Mouse (Mus musculus): ENCODE results near the gene Actb.

The Actb gene

DNA sequence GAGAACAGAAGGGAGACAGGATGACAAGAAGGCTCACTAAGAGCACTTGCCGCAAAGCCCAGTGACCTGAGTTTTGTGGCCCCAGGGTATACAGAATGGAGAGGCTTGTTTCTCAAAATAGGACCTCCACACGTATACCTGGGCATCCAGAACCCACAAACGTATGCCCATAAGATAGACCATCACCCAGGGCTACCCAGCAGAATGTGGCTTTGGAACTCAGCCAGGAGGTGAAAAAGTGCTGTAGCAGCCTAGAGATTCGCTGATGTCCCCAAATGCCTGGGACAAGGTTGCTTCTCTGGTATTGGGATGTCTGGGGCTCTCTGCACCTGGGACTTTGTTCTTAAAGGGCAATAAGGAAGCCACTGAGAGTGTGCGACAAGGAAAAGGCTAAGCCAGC, 15.7 kb upstream of the Actb start:
- DNase-seq (ENCODE audit: low spot score): no peak

DNA sequence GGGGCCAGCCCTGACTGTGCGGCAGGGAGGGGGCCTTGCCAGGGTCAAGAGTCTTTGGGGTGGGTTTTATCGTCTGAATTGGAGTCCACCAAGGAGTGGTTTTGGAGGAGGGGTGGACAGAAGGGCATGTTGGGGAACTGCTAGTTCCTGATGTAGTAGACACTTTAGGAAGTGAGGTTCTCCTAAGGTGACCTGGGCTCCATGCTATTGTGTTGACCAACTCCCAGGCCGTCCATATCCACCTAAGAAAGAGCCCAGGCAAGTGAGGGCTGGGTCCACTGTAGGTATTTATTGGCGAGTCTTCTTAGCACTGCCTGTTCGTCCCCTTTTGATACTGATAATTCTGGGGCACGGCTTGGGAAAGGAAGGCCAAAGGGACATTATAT, 14.5 kb upstream of the Actb start:
- DNase-seq (ENCODE audit: low spot score): no peak

DNA sequence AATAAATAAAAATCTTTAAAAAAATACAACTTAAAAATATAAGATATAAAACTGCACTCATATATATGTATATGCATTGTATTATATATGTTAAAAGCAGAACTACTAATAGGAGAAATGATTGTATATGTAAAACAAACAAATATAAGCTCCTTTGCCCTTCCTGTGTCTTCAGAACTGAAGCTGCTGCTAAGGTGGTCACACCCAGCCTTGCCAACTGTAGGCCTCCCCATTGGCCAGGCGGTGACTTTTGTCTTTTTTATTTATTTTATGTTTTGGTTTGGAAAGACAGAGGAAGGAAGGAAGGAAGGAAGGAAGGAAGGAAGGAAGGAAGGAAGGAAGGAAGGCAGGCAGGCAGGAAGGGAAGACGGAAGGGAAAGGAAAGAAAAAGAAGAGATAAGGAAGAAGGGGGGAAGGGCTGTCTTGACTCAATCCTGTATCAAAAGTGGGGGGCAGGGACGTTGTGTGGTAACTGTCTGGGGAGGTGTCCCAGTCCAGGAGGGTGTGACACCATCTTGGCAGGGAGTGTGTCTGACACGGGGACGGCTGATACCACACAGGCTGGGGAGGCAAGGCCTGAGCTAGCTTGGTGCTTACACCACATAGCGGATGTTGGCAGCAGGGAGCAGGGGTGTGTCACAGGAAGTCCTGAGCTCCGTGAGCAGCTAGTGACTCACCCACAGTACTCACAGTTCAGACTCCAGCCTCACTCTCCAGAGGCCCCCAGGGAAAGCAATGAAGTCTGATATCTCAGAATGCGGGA, 13.9 kb upstream of the Actb start:
- DNase-seq (ENCODE audit: low spot score): no peak

DNA sequence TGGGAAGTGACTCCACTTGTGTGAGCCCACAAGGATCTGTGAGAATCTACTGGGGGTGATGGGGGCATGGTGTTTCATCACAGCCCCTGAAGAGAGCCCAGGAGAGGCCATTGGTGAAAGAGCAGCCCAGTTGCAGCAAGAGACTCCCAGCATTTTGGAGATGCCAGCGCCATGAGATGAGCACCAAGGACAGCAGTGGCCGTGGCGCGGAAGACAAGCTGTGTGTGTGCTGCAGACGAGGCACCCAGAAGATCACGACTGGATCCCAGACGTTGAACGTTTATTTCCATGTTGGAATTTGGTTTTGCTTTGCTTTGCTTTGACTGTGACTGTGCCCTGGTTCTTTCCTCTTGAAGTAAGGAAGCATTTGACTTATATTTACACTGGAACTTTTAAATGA, 10.8 kb upstream of the Actb start:
- DNase-seq (ENCODE audit: low spot score): no peak

DNA sequence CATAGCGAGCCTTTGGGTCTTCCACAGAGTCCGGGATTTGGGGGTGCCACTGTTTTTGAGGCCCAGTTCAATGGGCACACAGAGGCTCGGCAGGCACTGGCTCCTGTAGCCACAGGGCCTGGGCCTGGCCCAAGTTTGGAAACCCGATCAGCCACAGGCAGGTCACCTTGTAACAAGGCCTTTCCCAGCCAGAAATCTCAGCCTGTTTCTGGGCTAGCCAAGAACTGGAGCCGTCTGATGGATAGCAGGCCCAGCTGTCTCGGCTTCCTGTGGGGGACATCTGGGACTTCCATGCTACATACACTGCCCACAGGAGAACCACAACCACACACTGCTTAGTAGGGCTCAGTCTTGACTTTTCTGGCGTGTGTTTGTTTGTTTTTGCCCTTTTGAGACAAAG, 10.0 kb upstream of the Actb start:
- no peak for DNase-seq (ENCODE audit: low spot score)

DNA sequence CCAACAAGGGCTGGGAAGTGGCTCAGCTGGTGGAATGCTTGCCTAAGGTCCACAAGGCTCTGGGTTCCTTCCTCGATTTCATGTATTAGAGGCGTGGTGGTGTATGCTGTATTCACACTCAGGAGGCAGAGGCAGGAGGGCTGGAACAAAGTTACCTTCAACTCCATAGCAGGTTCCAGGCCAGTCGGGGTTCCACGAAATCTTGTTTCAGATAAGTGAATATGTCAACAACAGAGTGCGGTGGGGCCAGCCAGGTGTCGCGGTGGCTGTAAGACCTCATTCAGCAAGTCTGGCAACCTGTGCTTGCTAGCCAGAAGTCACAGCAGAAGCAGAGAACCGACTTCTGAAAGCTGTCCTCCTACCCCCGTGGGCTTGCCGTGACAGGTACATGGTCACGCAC, 8.7 kb upstream of the Actb start:
- DNase-seq (ENCODE audit: low spot score): no peak

DNA sequence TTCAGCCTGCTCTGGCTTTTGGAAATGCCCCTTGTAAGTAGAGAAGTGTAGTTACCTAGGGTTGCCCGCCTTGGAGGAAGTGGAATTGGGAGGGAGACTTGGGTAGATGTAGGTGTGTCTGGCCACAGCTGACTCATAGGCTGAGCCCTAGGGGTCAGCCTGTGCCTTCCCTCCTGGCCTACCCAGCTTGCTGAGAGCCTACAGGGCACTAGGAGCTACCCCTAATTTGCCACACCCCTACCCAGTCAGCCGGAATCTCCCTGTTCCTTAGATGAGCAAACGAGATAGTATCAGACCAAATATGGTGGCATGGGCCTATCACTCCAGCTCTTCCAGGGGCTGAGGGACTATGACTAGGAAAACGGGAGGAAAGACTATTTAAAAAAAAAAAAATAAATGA, 6.2 kb upstream of the Actb start:
- DNase-seq (ENCODE audit: low spot score): no peak

DNA sequence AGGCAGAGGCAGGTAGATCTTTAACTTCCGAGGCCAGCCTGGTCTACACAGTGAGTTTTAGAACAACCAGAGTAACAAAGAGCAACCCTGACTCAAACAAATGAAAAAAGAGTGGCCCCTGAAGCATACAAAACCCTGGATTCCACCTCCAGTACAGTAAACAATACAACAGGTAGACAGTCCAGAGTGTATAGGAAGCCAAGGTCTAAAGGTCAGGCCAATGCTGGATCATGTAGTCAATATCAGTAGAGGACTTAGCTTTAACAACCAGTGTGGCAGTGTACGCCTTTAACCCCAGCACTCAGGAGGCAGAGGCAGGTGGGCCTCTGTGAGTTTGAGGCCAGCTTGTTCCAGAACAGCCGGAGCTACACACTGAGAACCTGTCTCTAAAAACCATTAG, 5.8 kb upstream of the Actb start:
- DNase-seq (ENCODE audit: low spot score): no peak

DNA sequence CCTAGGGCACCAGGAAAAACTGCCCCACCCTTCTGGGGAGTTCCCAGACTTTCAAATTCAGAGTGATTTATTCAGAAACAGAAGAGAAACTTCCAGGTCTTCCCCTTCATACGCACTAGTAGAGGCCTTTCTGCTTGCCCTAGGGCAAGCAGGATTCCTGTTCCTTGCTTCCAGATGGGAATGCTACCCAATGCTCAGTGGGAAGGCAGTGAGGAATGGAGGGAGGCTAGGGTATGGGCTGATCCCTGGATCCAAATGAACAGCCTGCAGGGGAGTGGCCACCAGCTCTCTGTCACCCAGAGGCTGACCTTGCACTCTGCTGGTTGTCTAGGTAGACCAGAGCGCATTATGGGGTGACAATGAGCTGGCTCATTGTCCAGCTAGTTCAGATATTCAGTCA, 5.1 kb upstream of the Actb start:
- no peak for DNase-seq (ENCODE audit: low spot score)

DNA sequence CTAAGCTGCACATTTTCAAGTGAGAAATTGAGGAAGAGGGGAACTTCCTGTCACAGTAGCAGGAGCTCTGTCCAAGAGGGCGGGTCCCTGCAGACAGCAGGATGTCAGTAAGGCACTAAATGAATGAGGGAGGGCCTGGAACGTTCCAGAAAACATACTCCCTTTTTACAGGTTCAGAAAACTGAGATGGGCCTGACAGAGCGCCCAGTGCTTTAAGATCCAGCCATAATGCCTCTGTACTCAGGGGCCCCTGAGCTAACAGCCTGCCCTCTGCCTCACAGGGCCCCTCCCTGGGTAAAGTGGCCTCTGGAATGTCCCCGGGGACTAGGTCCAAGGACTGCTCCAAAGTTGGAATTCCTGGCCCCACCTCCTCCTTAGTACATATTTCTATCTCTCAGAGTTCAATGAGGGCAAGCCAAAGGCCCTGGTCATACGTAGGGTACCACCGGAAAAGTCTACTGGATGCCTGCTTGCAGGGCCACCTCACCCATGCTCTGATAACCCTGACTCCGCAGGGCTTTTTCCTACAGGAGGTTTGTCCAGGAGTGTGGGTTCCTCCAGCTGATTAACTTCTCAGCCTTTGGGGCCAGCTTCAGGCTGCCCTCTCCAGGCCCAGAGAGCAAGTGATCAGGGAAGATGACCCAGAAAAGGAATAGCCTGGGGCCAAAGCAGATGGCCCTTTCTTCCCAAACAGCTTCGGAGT, 3.2 kb upstream of the Actb start:
- no peak for DNase-seq (ENCODE audit: low spot score)

DNA sequence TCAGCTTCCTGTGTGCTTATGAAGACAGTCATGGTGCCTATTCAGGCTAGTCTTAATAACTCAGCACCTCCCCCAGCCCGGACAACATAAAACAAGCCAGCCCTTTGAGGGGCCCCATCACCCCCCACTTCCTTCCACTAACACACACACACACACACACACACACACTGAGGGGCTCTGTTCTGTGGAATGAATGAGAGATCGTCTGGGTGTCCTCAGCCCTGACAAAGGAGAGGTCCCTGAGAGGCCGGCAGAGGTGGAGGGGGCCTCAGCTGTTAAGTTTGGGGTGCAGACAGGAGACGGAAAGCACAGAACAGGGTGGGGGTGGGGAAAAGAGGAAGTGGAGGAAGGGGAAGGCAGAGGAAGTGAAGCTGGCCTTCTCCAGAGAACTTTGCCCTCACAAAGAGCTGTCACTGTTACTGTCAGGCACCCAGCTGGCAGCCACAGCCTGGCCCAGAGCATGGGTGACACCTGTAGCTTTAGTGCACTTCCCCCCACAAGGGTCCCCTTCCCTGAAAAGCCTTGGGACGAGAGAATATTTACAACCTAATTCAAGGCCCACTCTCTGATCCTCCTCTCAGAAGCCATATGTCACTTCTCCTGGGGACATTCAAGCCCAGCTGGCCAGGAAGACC, 2.5 kb upstream of the Actb start:
- DNase-seq (ENCODE audit: low spot score): no peak

DNA sequence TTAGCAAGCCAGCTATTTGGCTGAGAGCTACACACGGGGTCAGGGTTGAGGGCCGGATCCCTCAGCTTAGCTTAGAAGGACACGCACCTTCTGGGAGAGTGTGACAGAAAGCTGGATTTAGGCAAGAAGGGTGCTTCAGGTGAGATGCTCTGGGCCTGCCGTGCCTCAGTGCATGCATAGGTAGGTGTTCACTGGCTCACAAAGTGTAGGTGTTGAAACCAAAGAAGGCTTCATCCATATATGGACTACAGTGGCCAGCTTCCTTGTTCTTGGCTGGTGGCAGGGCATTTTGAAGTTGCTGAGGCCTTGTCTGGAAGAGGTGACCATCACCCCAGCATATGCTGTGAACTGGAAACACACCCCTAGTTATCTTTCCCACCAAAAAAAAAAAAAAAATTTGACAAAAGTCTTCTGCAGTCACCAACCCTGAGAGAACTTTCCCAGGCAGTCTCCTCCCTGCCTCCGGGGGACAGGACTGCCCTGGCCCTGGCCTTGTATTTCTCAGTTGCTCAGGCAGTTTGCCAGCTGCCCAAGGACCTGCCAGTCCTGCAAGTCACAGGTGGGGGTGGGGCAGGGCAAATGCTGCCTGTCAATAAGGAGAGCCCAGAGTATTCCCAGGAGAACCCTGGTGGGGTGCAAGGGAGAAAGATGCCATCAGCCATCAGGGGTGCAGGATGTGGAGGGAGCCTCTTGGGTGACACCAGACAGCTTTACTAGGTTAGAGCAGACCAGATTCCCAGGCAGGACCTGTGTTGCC, 1.4 kb upstream of the Actb start:
- DNase-seq (ENCODE audit: low spot score): no peak

DNA sequence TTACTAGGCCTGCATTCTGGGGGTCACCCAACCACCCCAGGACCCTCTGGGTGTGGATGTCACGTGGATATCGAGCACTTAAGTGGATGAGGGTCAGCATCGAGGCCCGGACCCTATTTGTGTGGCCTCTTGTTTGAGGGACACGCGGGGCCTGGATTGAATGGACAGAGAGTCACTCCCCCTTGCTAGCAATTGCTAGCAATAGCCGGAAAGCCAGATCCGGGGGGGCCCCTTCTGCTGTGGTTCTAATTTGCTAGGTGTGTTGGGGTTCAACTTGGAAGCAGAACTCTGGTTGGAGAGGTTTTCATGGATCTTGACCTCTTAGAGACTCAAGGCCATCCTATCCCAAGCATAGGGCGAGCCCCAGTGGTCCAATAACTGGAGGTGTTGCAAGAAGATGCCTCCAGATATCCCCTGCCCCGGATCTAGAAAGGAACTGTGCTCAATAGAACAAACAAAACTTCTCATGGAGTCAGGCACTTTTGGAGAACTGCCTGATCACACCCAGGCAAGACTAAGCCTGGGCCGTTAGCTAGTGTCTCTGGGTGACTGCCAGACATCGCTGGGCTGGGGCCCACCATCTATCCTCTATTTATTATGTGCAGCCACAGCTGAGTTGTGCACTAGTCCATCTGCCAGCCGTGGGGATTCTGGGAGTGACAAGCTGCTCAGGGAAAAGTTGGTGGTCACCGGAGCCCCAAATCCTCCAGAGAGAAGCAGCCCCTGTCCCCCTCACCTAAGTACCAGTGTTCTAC, 671 bp upstream of the Actb start:
- DNase-seq (ENCODE audit: low spot score): no peak

DNA sequence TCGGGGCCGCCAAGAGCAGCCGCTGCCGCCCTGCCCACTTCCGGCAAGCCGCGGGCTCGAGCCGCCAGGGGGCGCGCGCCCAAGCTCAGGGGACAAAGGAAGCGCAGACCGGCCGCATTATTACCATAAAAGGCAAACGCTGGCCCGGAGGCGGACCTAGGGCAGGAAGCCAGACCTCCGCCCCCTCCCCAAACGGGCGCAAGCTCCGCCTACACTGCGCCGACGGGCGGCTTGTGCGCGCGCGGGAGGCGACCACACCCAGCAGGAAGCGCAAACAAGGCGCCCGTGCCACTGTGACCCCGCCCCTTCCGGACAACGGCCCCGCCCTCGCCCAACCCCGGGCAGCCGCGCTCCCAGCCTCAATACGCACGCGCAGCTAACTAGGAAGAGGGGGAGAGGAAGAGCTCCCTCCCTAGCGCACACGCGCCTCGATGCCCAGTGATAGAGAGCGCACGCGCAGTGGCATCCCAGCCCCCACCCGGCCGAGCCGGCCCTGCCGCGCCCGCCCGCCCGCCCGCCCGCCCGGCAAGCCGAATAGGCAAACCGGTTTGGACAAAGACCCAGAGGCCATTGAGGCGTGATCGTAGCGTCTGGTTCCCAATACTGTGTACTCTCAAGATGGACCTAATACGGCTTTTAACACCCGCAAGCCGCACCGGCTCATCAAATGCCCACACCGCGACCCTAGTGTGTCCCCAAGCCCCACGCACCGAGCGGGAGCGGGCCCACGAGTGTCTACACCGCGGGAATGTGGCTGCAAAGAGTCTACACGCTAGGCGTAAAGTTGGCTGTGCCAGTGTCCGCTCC, 626 bp downstream of the Actb start:
- DNase-seq (ENCODE audit: low spot score): peak; percentile 96

DNA sequence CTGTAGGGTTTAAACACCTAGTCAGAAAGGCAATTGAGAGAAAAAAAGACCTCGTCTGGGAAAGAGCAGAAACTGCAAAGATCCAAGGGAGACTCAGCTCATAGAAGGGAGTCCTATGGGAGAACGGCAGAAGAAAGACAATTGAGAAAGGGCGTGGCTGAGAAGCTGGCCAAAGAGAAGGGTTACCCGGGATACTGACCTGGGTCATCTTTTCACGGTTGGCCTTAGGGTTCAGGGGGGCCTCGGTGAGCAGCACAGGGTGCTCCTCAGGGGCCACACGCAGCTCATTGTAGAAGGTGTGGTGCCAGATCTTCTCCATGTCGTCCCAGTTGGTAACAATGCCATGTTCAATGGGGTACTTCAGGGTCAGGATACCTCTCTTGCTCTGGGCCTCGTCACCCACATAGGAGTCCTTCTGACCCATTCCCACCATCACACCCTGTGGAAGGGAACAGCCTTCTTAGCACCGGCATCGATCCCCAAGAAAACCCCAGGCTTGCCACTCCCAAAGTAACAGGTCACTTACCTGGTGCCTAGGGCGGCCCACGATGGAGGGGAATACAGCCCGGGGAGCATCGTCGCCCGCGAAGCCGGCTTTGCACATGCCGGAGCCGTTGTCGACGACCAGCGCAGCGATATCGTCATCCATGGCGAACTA, 1.4 kb downstream of the Actb start:
- DNase-seq (ENCODE audit: low spot score): no peak

DNA sequence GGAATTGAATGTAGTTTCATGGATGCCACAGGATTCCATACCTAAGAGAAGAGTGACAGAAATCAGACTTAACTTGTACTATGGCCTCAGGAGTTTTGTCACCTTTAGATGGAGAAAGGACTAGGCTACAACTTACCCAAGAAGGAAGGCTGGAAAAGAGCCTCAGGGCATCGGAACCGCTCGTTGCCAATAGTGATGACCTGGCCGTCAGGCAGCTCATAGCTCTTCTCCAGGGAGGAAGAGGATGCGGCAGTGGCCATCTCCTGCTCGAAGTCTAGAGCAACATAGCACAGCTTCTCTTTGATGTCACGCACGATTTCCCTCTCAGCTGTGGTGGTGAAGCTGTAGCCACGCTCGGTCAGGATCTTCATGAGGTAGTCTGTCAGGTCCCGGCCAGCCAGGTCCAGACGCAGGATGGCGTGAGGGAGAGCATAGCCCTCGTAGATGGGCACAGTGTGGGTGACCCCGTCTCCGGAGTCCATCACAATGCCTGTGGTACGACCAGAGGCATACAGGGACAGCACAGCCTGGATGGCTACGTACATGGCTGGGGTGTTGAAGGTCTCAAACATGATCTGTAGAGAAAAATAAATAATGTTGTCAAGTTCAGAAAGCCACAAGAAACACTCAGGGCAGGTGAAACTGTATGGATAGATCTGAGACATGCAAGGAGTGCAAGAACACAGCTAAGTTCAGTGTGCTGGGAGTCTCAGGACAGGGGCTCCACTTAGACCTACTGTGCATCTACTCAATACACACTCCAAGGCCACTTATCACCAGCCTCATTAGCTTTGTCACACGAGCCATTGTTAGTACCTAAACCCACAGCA, 2.1 kb downstream of the Actb start:
- DNase-seq (ENCODE audit: low spot score): no peak

DNA sequence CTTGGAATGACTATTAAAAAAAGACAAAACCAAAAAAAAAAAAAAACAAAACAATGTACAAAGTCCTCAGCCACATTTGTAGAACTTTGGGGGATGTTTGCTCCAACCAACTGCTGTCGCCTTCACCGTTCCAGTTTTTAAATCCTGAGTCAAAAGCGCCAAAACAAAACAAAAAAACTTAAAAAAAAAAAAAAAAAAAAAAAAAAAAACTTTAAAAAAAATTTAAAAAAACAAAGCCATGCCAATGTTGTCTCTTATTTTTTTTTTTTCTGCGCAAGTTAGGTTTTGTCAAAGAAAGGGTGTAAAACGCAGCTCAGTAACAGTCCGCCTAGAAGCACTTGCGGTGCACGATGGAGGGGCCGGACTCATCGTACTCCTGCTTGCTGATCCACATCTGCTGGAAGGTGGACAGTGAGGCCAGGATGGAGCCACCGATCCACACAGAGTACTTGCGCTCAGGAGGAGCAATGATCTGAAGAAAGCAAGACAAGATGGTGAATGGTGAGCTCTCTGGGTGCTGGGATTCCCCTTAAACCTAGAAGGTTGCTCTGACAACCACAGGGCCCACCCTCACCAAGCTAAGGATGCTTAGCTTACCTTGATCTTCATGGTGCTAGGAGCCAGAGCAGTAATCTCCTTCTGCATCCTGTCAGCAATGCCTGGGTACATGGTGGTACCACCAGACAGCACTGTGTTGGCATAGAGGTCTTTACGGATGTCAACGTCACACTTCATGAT, 2.9 kb downstream of the Actb start:
- no peak for DNase-seq (ENCODE audit: low spot score)

DNA sequence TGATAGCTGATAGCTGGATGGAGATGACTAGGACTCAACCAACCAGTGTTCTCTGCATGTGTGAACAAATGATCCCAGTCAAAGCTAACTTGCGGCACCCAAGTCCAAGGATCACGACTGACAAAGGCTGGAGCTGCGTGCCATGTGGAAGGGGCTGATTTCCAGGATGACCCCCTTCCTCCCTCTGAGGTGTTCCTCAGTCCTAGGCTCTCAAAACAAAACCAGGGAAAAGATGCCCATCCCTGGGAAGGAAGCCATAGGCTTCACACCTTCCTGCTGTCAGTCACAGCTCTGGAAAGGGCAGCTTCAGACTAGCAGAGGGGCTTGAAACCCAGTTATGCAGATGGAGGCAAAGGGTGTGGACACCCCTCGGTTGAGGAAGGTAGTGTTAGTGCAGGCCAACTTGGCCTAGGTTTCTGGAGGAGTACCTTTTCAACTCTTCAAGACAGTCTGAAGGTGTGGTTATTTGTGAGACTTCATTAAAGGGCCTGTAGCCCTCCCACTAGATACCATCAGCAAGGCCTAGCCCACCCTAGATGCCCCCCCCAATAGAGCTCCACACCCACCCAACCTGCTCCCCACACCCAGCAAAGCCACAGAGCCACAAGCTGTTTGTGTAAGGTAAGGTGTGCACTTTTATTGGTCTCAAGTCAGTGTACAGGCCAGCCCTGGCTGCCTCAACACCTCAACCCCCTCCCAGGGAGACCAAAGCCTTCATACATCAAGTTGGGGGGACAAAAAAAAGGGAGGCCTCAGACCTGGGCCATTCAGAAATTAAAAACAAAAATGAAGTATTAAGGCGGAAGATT, 3.8 kb downstream of the Actb start:
- no peak for DNase-seq (ENCODE audit: low spot score)

All from ovary, postnatal 10 days (tissue).